Mouse (Mus musculus) embryonic facial prominence, embryonic 15.5 days (tissue): ENCODE data around the gene Gzmk. TPM values are rescaled to one million over a fixed set of nuclear protein-coding genes. Genes with fewer than 3 reads are reported as not detected.

Experiments used
- ATAC-seq: fragments of 200-750 bp; cut with Nextera tagmentation; 2 replicates; pipeline ENCODE4 v1.8.0; 2017; ENCODE audit warnings: low read depth, moderate TSS enrichment; ENCODE audit not compliant: insufficient number of reproducible peaks, low FRiP score, low TSS enrichment
- H3K27ac ChIP-seq: fragments of 300-500 bp; sonication (generic); replicated peaks from 2 replicates; pipeline ENCODE4 v1.5.1; 2015; ENCODE audit warnings: mild to moderate bottlenecking, inconsistent platforms
- H3K27me3 ChIP-seq: fragments of 300-500 bp; sonication (generic); 2 replicates; pipeline ENCODE4 v1.6.1; 2015; ENCODE audit warnings: inconsistent platforms
- H3K36me3 ChIP-seq: fragments of 300-500 bp; sonication (generic); 2 replicates; pipeline ENCODE4 v1.6.1; 2015; ENCODE audit warnings: mild to moderate bottlenecking, inconsistent platforms
- H3K4me1 ChIP-seq: fragments of 300-500 bp; sonication (generic); 2 replicates; pipeline ENCODE4 v1.6.1; 2015; ENCODE audit warnings: inconsistent platforms
- H3K4me2 ChIP-seq: fragments of 300-500 bp; sonication (generic); replicated peaks from 2 replicates; pipeline ENCODE4 v1.6.1; 2015; ENCODE audit warnings: mild to moderate bottlenecking, inconsistent platforms
- H3K4me3 ChIP-seq: fragments of 300-500 bp; sonication (generic); replicated peaks from 2 replicates; pipeline ENCODE4 v1.5.1; 2015; ENCODE audit warnings: mild to moderate bottlenecking, inconsistent platforms
- H3K9ac ChIP-seq: fragments of 300-500 bp; sonication (generic); 2 replicates; pipeline ENCODE4 v1.6.1; 2015; ENCODE audit warnings: inconsistent platforms
- H3K9me3 ChIP-seq: fragments of 300-500 bp; sonication (generic); replicated peaks from 2 replicates; pipeline ENCODE4 v1.6.1; 2016; ENCODE audit warnings: inconsistent platforms
- WGBS: fragments of 180-500 bp; shearing (Covaris S2); methylation state at CpG from one replicate; pipeline ENCODE4 v1.1.7; 2015; 5-methylcytosine and 5-hydroxymethylcytosine counted together
- polyA plus RNA-seq: library from polyadenylated mRNA; unstranded; fragments of >200 nt; fragmentation: Nextera tagmentation; extraction: Ambion mirVana; gene quantifications from 2 replicates; pipeline ENCODE4 v1.2.1, GENCODE M21; 2015

Gene Gzmk
- polyA plus RNA-seq, 1 experiment from 2014 or later: not detected

DNA sequence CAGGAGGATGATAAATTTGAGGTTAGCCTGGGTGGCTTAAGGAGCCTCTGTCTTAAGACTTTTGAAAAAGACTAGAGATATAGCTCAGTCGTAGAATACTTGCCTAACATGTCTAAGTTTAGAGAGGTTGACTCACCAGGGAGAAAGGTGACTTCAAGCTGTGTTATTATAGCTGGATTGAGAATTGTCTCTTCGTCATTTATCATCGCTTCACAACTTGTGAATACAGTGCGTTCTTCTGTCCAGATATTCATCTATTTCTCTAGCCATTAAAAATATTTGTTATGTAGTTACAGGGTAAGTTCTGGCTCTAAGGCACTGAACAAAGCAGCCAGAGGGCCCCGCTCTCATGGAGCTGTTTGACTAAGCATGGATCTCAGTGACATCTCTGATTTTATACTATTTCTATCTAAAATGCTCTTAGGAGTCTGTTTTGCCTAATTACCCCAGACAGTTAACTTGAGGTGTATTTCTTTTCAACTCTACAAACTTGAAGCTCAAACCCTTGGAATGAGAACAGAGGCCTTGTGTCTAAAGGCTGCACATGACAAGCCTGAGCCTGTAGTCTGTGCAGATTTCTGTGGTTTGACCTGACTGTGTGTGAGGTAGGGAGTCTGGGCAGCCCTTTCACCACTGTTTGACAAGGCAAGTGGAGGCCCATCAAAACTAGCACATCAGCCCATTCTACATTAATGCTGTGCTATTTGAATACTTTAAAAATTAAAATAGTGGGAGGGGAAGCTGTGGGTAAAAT is 61.3 kb downstream of the Gzmk start:
- H3K36me3 ChIP-seq: no peaks in the 10 kb centered on the region
- no peak overlapping the region for H3K4me2 ChIP-seq
- H3K4me3 ChIP-seq: no peak overlapping the region
- H3K9me3 ChIP-seq: no peaks in the 10 kb centered on the region
- ATAC-seq: no peak
- H3K4me1 ChIP-seq: no peaks in the 10 kb centered on the region
- H3K27ac ChIP-seq: no peak overlapping the region
- WGBS: 75% methylated on average over 5 of the region's 5 CpGs
- H3K27me3 ChIP-seq: no peaks in the 10 kb centered on the region
- H3K9ac ChIP-seq: no peak overlapping the region

GRCm38 (mm10) chr13:113151556-113151955 is 74.2 kb downstream of the Gzmk start:
- H3K9ac ChIP-seq: no peak overlapping the region
- no peak overlapping the region for H3K4me3 ChIP-seq
- H3K9me3 ChIP-seq: no peaks in the 10 kb centered on the region
- no peak overlapping the region for H3K4me2 ChIP-seq
- no peaks in the 10 kb centered on the region for H3K4me1 ChIP-seq
- no peak for ATAC-seq
- no peak overlapping the region for H3K27ac ChIP-seq
- no peaks in the 10 kb centered on the region for H3K27me3 ChIP-seq
- 72% methylated on average over 4 of the region's 4 CpGs for WGBS
- H3K36me3 ChIP-seq: no peaks in the 10 kb centered on the region

GRCm38 (mm10) chr13:113139597-113139996 is 86.1 kb downstream of the Gzmk start:
- Histone ChIP-seq H3K27ac (no peak overlapping the region), H3K4me2 (no peak overlapping the region), H3K36me3 (no peaks in the 10 kb centered on the region), H3K27me3 (no peaks in the 10 kb centered on the region), H3K4me1 (no peaks in the 10 kb centered on the region), H3K4me3 (no peak overlapping the region), H3K9ac (no peak overlapping the region), H3K9me3 (no peaks in the 10 kb centered on the region)
- 74% methylated on average over 1 of the region's 1 CpGs for WGBS
- ATAC-seq: no peak

DNA sequence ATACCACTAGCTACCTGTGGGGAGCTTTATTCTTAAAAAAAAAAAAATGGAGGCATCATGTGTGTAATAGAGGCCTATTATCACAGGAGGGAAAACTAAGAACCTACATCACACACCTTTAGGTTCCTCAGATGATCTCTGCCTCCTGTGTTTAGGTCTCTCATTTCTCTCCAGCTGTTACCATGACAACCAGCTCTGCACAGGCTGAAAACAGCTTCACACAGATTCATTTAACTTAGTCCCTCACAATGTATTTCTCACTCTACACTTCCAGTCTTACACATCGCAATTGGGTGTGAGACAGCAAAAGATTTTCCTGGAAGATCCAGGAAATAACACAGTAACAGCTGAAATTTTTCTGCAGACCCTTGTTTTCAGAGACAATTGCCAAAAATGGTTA is 95.7 kb downstream of the Gzmk start:
- H3K4me2 ChIP-seq: no peak overlapping the region
- no peak overlapping the region for H3K27ac ChIP-seq
- H3K27me3 ChIP-seq: no peaks in the 10 kb centered on the region
- 84% methylated on average over 1 of the region's 1 CpGs for WGBS
- H3K4me3 ChIP-seq: no peak overlapping the region
- H3K9me3 ChIP-seq: no peaks in the 10 kb centered on the region
- H3K4me1 ChIP-seq: no peaks in the 10 kb centered on the region
- H3K9ac ChIP-seq: no peak overlapping the region
- H3K36me3 ChIP-seq: no peaks in the 10 kb centered on the region
- no peak for ATAC-seq

Other genes starting within 250 kb of the Gzmk start
- 10.8 and 26.9 TPM in 2 replicates for gene Ccno, start 238.1 kb downstream of the Gzmk start, polyA plus RNA-seq
- gene Mcidas, start 232.1 kb downstream of the Gzmk start, polyA plus RNA-seq: 5.6 and 14.0 TPM in 2 replicates
- gene Cdc20b, start 190.8 kb downstream of the Gzmk start, polyA plus RNA-seq: 3.1 and 8.1 TPM in 2 replicates
- gene Gpx8, start 179.5 kb downstream of the Gzmk start, polyA plus RNA-seq: 190 and 192 TPM in 2 replicates
- 0.39 TPM in 1 of 2 replicates, not detected in the other for gene Gzma, start 124.9 kb downstream of the Gzmk start, polyA plus RNA-seq
- 2.7 and 3.1 TPM in 2 replicates for gene Esm1, start 16.2 kb downstream of the Gzmk start, polyA plus RNA-seq
- gene BC067074, start 67.3 kb upstream of the Gzmk start, polyA plus RNA-seq: 6.4 and 7.6 TPM in 2 replicates